Mouse (Mus musculus): ENCODE results near the gene Cylc2. TPM values are rescaled to one million over a fixed set of nuclear protein-coding genes. Genes with fewer than 3 reads are reported as not detected.

Cylc2 gene
- not detected for total RNA-seq (2021)
- long read RNA-seq, experiment 1: 0 reads
- long read RNA-seq, experiment 2: 0 reads

DNA sequence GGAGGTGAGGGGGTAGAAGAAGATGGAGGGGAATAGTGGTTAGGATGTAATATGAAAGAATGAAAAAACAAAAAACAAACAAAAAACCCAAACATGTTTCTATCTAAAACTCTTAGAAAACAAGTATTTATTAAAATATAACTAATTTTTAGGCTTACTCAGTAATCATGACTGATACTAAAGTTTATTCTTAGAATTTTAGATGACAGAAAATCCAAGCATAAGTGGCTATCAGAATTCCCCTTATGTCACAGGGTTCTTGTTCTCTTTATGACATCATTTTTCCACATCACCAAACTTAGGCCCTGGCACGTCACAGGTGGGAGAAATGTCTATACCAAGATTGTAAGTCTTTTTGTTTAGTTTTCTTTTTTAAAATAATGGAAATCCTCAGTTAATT, at the start of gene Cylc2:
Gene Cylc2 (plus strand): TSS at position 301 of the 400 bp plus-strand sequence.
- DNase-seq (ENCODE audit: low spot score in 2 of 2): no peak

Data from left cerebral cortex, adult 18-20 months (tissue).